ENCODE assay signal across 9 mouse cellular contexts in genomic region chr7:126636733-126637520, GRCm38 (mm10). TPM values are rescaled to one million over a fixed set of nuclear protein-coding genes. Genes with fewer than 3 reads are reported as not detected.
A peak's percentile ranks its signal among the peaks of the same experiment; 100 is the strongest.
DNase-seq lines count a peak whose midpoint lies in the region; ATAC-seq and TF ChIP-seq lines count a peak whose summit lies in the region.
"Had no signal": no experiment of that assay in that cellular context is flagged by ENCODE, and none has a peak within 500 bp of the region (broad histone marks: within the 10 kb centered on the region; RNA-seq: fewer than 3 reads in every experiment).

No protein-coding gene starts in this region.

- no peak for TF ChIP-seq POLR2A in thymus, adult 2 months (IDR thresholded peaks at IDR 0.05; ENCODE audit: control insufficient read depth, extremely low read depth, insufficient read depth, low read length, poor library complexity)

- ATAC-seq in intestine, embryonic 14.5 days (replicated peaks; ENCODE audit: low FRiP score, low TSS enrichment, low read depth): peak; percentile 47; the same call in 1 of the 2 replicates
- ATAC-seq in lung, embryonic 14.5 days (ENCODE audit: insufficient read depth): peak; percentile 56
- ATAC-seq in midbrain, embryonic 15.5 days (replicated peaks): no peak

- H3K9ac ChIP-seq in intestine, embryonic 14.5 days (ENCODE audit: low read length): no peak overlapping the region
- H3K9ac ChIP-seq in lung, embryonic 14.5 days: no peak overlapping the region
- H3K9ac ChIP-seq in midbrain, embryonic 15.5 days: no peak overlapping the region
- H3K9ac ChIP-seq: neural tube, embryonic 13.5 days had no signal

- H3K9me3 ChIP-seq in intestine, embryonic 14.5 days (ENCODE audit: control insufficient read depth, low read length): no peaks in the 10 kb centered on the region
- H3K9me3 ChIP-seq in lung, embryonic 14.5 days (ENCODE audit: low read depth, low read length): no peaks in the 10 kb centered on the region
- H3K9me3 ChIP-seq in midbrain, embryonic 15.5 days: no peaks in the 10 kb centered on the region
- H3K9me3 ChIP-seq: neural tube, embryonic 13.5 days had no signal

- 12% methylated on average over 4 of the region's 4 CpGs for WGBS in intestine, embryonic 14.5 days
- WGBS in lung, embryonic 14.5 days: 10% methylated on average over 4 of the region's 4 CpGs
- WGBS in thymus, adult 2 months: 23% methylated on average over 4 of the region's 4 CpGs
- WGBS in midbrain, embryonic 15.5 days: 20% methylated on average over 4 of the region's 4 CpGs

- no peaks in the 10 kb centered on the region for H3K4me1 ChIP-seq in intestine, embryonic 14.5 days (replicated peaks; ENCODE audit: control insufficient read depth, insufficient read depth, low read length)
- H3K4me1 ChIP-seq in lung, embryonic 14.5 days (ENCODE audit: insufficient read depth): no peaks in the 10 kb centered on the region
- H3K4me1 ChIP-seq in thymus, adult 2 months (replicated peaks; ENCODE audit: control insufficient read depth, insufficient read depth, low read length): no peaks in the 10 kb centered on the region
- no peaks in the 10 kb centered on the region for H3K4me1 ChIP-seq in midbrain, embryonic 15.5 days
- H3K4me1 ChIP-seq: neural tube, embryonic 13.5 days had no signal

- DNase-seq in left cerebral cortex, adult 2 months (ENCODE audit: extremely low spot score in 1 of 2, low spot score in 2 of 2): peak; percentile 17 to 20
- no peak for DNase-seq in left cerebral cortex, adult 11 months (ENCODE audit: low spot score)
- peak; percentile 67 for DNase-seq in ES-CJ7 (ENCODE audit: low read depth, low spot score)
- DNase-seq in adrenal gland, postnatal 14 days: peak; percentile 67
- DNase-seq in intestine, embryonic 14.5 days (ENCODE audit: low spot score): no peak
- DNase-seq in lung, embryonic 14.5 days: peak; percentile 74
- DNase-seq in thymus, adult 2 months: peak; percentile 49

- no peaks in the 10 kb centered on the region for H3K36me3 ChIP-seq in intestine, embryonic 14.5 days (ENCODE audit: control insufficient read depth, insufficient read depth, low read length)
- no peaks in the 10 kb centered on the region for H3K36me3 ChIP-seq in lung, embryonic 14.5 days (ENCODE audit: insufficient read depth)
- no peaks in the 10 kb centered on the region for H3K36me3 ChIP-seq in thymus, adult 2 months (ENCODE audit: control insufficient read depth, insufficient read depth, low read length)
- no peaks in the 10 kb centered on the region for H3K36me3 ChIP-seq in midbrain, embryonic 15.5 days (replicated peaks)
- H3K36me3 ChIP-seq: neural tube, embryonic 13.5 days had no signal

- H3K27me3 ChIP-seq in intestine, embryonic 14.5 days (replicated peaks; ENCODE audit: control insufficient read depth, insufficient read depth, low read length): no peaks in the 10 kb centered on the region
- no peaks in the 10 kb centered on the region for H3K27me3 ChIP-seq in lung, embryonic 14.5 days (ENCODE audit: insufficient read depth, low read length)
- H3K27me3 ChIP-seq in thymus, adult 2 months (ENCODE audit: control insufficient read depth, insufficient read depth, low read length): no peaks in the 10 kb centered on the region
- H3K27me3 ChIP-seq in midbrain, embryonic 15.5 days (replicated peaks): no peaks in the 10 kb centered on the region
- H3K27me3 ChIP-seq: neural tube, embryonic 13.5 days had no signal

- H3K4me3 ChIP-seq in left cerebral cortex, adult 2 months: no peak overlapping the region
- H3K4me3 ChIP-seq in intestine, embryonic 14.5 days (ENCODE audit: low read depth, low read length): no peak overlapping the region
- no peak overlapping the region for H3K4me3 ChIP-seq in lung, embryonic 14.5 days (ENCODE audit: low read depth, low read length)
- H3K4me3 ChIP-seq in thymus, adult 2 months (ENCODE audit: control insufficient read depth, insufficient read depth, low read length): no peak overlapping the region
- no peak overlapping the region for H3K4me3 ChIP-seq in midbrain, embryonic 15.5 days
- H3K4me3 ChIP-seq: neural tube, embryonic 13.5 days had no signal

- intact Hi-C loops in left cerebral cortex, adult 2 months (cut with DNase I): loop anchor here (2.0 kb wide), 2 partner anchors 50 to 58 kb away; no protein-coding TSS in a partner anchor

- no peak overlapping the region for H3K4me2 ChIP-seq in intestine, embryonic 14.5 days (ENCODE audit: low read length)
- H3K4me2 ChIP-seq in lung, embryonic 14.5 days: no peak overlapping the region
- H3K4me2 ChIP-seq in midbrain, embryonic 15.5 days: no peak overlapping the region
- H3K4me2 ChIP-seq: neural tube, embryonic 13.5 days had no signal

- no peak overlapping the region for H3K27ac ChIP-seq in left cerebral cortex, adult 2 months
- no peak overlapping the region for H3K27ac ChIP-seq in intestine, embryonic 14.5 days (ENCODE audit: low read depth)
- H3K27ac ChIP-seq in lung, embryonic 14.5 days (ENCODE audit: low read depth): no peak overlapping the region; the same call in 1 of the 2 replicates
- H3K27ac ChIP-seq in thymus, adult 2 months (ENCODE audit: control insufficient read depth, insufficient read depth, low read length): no peak overlapping the region
- no peak overlapping the region for H3K27ac ChIP-seq in midbrain, embryonic 15.5 days
- H3K27ac ChIP-seq: neural tube, embryonic 13.5 days had no signal

- TF ChIP-seq CTCF in left cerebral cortex, adult 2 months (IDR thresholded peaks at IDR 0.05): peak; percentile 77
- peak; percentile 78 for TF ChIP-seq CTCF in lung, embryonic 14.5 days (IDR thresholded peaks at IDR 0.05; ENCODE audit: low read depth)
- no peak for TF ChIP-seq CTCF in thymus, adult 2 months (IDR thresholded peaks at IDR 0.05; ENCODE audit: borderline replicate concordance, control insufficient read depth, extremely low read depth, insufficient read depth, low read length, poor library complexity)

RNA-seq across cellular contexts. Expression of gene Nupr1, which starts 6.3 kb away (rescaled TPM):
- total RNA-seq in left cerebral cortex, adult 2 months (2021): 10 to 100 TPM; 17.6 to 21.0 TPM
- 16.2 and 21.5 TPM in 2 replicates for total RNA-seq in adrenal gland, postnatal 14 days (2021)
- 6.6 and 27.3 TPM in 2 replicates for polyA plus RNA-seq in intestine, embryonic 14.5 days (2014; fragmentation: Nextera tagmentation; extraction: Ambion mirVana)
- 9.7 and 10.7 TPM in 2 replicates for polyA plus RNA-seq in lung, embryonic 14.5 days (2014; fragmentation: Nextera tagmentation; extraction: Ambion mirVana)
- polyA plus RNA-seq in thymus, adult 2 months (2012; rRNA removed): 5.2 and 7.1 TPM in 2 replicates
- polyA plus RNA-seq in midbrain, embryonic 15.5 days (2015; fragmentation: Nextera tagmentation; extraction: Ambion mirVana): 11.5 and 13.0 TPM in 2 replicates

RNA-seq across cellular contexts. Expression of gene Sgf29, which starts 12.2 kb away (rescaled TPM):
- 10 to 100 TPM; 30.2 to 33.5 TPM for total RNA-seq in left cerebral cortex, adult 2 months (2021)
- 38.3 and 48.0 TPM in 2 replicates for total RNA-seq in adrenal gland, postnatal 14 days (2021)
- polyA plus RNA-seq in intestine, embryonic 14.5 days (2014; fragmentation: Nextera tagmentation; extraction: Ambion mirVana): 53.4 and 64.5 TPM in 2 replicates
- 49.5 and 61.3 TPM in 2 replicates for polyA plus RNA-seq in lung, embryonic 14.5 days (2014; fragmentation: Nextera tagmentation; extraction: Ambion mirVana)
- polyA plus RNA-seq in thymus, adult 2 months (2012; rRNA removed): 72.9 and 99.6 TPM in 2 replicates
- 62.3 and 72.4 TPM in 2 replicates for polyA plus RNA-seq in midbrain, embryonic 15.5 days (2015; fragmentation: Nextera tagmentation; extraction: Ambion mirVana)

RNA-seq across cellular contexts. Expression of gene Sult1a1, which starts 39.3 kb away (rescaled TPM):
- 10 to 100 TPM; 10.8 to 13.6 TPM for total RNA-seq in left cerebral cortex, adult 2 months (2021)
- 81.6 and 83.8 TPM in 2 replicates for total RNA-seq in adrenal gland, postnatal 14 days (2021)
- 3.5 and 3.8 TPM in 2 replicates for polyA plus RNA-seq in intestine, embryonic 14.5 days (2014; fragmentation: Nextera tagmentation; extraction: Ambion mirVana)
- polyA plus RNA-seq in lung, embryonic 14.5 days (2014; fragmentation: Nextera tagmentation; extraction: Ambion mirVana): 1.4 and 2.6 TPM in 2 replicates
- 8.6 and 14.8 TPM in 2 replicates for polyA plus RNA-seq in thymus, adult 2 months (2012; rRNA removed)
- polyA plus RNA-seq in midbrain, embryonic 15.5 days (2015; fragmentation: Nextera tagmentation; extraction: Ambion mirVana): 8.3 and 8.9 TPM in 2 replicates

RNA-seq across cellular contexts. Expression of gene Il27, which starts 42.2 kb away (rescaled TPM):
- not detected for total RNA-seq in left cerebral cortex, adult 2 months (2021)
- total RNA-seq in adrenal gland, postnatal 14 days (2021): not detected in 2 replicates
- polyA plus RNA-seq in intestine, embryonic 14.5 days (2014; fragmentation: Nextera tagmentation; extraction: Ambion mirVana): not detected in 2 replicates
- not detected in 2 replicates for polyA plus RNA-seq in lung, embryonic 14.5 days (2014; fragmentation: Nextera tagmentation; extraction: Ambion mirVana)
- 1.8 and 3.0 TPM in 2 replicates for polyA plus RNA-seq in thymus, adult 2 months (2012; rRNA removed)
- polyA plus RNA-seq in midbrain, embryonic 15.5 days (2015; fragmentation: Nextera tagmentation; extraction: Ambion mirVana): not detected in 2 replicates
- polyA plus RNA-seq: neural tube, embryonic 13.5 days had no signal

RNA-seq across cellular contexts. Expression of gene Cln3, which starts 51.3 kb away (rescaled TPM):
- 10 to 100 TPM; 24.4 to 30.8 TPM for total RNA-seq in left cerebral cortex, adult 2 months (2021)
- 25.3 and 31.1 TPM in 2 replicates for total RNA-seq in adrenal gland, postnatal 14 days (2021)
- 24.3 and 30.3 TPM in 2 replicates for polyA plus RNA-seq in intestine, embryonic 14.5 days (2014; fragmentation: Nextera tagmentation; extraction: Ambion mirVana)
- 24.1 and 27.3 TPM in 2 replicates for polyA plus RNA-seq in lung, embryonic 14.5 days (2014; fragmentation: Nextera tagmentation; extraction: Ambion mirVana)
- polyA plus RNA-seq in thymus, adult 2 months (2012; rRNA removed): 90.6 and 141 TPM in 2 replicates
- 34.1 and 35.6 TPM in 2 replicates for polyA plus RNA-seq in midbrain, embryonic 15.5 days (2015; fragmentation: Nextera tagmentation; extraction: Ambion mirVana)

Comparison
In these comparisons a context has a peak if more than half of its experiments do, and no peak if none do; other contexts are left out.
1. DNase-seq: peak in left cerebral cortex, adult 2 months (2 of 2), ES-CJ7 (single experiment), adrenal gland, postnatal 14 days (single experiment), lung, embryonic 14.5 days (single experiment) and thymus, adult 2 months (single experiment); none in left cerebral cortex, adult 11 months (single experiment) and intestine, embryonic 14.5 days (single experiment).